Mouse (Mus musculus) frontal cortex, postnatal 36 days (tissue): Measurements from ENCODE around the gene Cdk5r1.
A peak's percentile ranks its signal among the peaks of the same experiment; 100 is the strongest.

Experiments
- DNase-seq, 2 experiments: peaks; one replicate each; pipeline ENCODE4 v3.0.0; 2022; ENCODE audit warnings: low spot score in 2 of 2

Gene Cdk5r1

DNA sequence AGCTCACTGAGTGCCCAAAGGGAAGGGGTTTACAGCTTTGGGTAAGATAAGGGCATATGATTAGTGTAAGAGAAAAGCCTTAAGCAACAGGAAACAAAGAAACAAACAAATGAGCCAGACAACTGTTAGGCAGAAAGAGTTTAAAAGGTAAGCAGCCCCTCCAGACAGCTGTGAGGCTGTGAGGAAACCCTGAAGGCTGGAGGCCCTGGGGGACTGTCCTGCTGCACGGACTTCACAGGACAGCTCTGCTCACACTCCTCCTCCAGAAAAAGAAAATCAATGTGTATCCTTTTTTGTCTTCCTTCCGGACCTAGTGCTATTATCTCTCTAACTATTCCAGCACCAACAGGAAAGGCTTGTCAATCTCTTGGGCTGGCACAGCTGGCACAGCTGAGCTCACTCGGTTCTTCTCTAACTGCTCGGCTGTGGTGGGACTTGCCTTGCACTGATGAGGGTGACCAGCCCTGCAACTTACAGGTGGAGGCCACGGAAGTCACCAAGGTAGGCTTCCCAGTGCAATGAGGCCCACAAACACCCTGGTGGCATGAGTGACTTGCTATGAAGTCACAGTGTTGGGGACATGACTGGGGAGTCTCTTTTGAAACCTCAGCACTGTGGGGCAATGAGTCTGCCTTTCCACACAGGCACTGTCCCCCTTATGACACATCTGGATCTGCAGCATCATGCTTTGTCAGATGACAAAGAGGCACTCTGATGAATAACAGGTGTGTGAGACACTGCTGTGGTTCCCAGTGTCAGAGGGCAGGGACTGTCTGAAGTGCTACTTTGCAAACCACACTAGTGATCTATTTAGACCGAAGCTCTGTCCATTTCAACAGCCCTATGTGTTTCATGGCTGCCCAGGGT is 27.9 kb downstream of the Cdk5r1 start:
- no peak for DNase-seq

DNA sequence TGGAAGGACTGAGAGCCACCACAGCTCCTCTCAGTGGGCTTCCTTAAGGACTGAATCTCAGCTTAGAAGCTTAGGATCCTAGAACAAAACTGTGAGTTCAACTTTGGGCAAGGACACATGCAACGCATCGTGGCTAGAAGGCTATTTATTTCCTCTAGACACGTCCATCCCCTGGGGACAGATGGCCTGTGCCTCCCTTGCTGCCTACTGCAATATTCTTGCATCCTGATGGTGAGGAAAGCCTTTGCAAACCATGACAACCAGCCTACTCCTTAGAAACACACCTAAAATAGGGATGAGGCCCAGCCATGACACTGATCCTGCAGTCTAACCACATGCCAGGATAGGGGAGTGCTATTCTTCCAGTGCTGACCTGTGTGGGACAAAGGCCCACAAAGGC is 28.8 kb downstream of the Cdk5r1 start:
- peak; percentile 60 to 79 for DNase-seq

DNA sequence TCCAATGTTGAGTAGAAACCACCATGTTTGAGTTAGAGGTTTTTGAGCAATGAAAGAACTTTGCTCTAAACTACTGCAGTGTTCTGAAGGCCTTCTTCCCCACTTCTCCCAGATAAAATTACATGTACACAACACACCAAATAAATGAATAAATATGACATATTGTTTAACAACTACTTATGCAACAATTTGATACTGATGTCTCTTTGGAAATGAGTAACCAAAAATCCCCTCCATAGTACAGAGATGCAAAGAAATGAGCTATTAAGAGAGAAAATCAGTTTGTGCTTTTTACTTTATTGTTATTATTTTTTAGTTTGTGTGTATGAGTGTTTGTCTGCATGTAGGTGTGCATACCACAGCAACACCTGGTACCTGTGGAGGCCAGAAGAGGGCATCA is 29.7 kb downstream of the Cdk5r1 start:
- no peak for DNase-seq

DNA sequence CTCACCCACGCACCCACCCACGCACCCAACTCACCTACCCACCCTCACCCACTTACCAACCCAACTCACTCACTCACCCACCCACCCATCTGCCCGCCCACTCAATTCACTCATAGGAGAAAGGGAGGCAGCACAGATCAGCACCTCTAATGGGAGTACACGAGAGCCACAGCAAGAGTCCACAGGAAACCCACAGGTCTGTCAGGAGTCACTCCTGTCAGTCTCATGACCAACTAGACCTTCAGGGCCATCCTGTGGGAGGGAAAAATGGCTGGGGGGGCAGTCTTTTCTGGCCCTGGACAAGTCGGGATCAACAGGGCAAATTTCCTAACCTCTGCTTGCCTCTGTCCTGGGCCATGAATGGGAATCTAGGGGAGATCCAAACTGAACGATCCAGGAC is 31.0 kb downstream of the Cdk5r1 start:
- no peak for DNase-seq

DNA sequence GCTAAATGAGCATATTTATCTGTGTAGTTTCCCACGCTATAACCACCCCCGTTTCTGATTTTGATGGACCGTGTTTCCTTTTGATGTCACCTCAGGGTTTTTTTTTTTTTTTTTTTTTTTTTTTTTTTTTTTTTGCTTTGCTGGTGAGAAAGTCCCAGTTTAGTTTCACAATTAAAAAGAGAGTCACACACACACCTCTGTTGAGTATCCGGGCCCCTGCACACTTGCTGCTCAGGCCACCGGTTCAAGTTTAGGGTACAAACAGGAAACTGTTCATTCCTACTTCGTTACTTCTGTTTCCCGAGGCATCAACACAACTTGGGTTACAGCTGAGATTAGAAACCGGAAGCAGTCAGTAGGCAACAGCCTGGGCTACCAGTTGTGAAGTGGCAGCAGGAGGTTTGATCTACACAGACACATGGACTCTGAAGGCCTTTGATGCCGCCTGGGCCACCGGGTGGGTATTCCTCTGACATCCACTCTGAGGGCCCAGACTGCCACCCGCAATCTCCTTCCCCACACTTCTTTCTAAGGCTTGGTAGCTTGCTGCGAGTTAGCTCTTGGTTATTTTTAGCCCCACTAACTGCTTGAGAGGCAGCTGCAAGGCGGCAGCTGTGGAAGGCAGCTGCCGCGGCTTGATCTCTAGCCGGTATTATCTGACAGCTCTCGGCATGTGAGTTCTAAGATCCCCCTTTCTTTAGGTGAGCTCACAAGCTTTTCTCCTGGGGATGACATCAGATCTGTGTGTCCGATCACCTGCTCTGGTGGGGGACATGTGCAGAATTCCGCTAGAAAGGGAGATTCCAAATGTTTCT is 31.7 kb downstream of the Cdk5r1 start:
- DNase-seq: peak; percentile 55 to 59

DNA sequence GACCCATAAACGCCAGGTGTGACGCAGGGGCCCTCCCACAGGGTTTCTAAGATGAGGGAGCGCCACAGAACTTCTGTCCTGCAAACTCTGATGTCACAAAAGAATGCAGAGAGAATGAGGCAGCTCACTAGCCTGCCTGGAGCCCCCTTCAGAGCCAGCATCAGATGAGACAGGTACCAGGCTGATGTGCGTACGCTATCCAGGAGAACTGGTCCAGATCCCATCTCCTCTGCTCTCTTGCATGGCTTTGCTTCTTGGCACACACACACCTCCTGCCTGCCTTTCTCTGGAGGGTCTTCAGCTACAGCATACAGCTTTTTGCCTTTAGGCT is 32.3 kb downstream of the Cdk5r1 start:
- no peak for DNase-seq

DNA sequence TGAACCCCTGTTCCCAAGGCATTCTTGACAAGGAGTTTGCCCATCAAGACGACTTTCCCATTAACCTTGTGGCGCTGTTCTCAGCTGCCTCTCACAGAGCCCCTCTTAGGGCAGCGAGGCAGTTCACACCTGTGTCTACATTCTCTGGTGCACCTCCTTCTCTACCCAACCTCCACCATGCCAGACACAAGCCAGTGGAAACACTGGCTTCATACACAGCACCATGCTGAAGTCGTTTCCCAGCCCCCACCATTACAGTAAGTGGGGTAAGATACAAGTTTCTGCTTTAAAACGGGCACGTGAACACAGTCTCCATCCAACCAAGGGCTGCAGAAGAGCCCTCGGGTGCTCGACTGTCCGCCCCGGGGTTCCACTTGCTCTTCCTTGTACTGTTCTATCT is 33.3 kb downstream of the Cdk5r1 start:
- no peak for DNase-seq

DNA sequence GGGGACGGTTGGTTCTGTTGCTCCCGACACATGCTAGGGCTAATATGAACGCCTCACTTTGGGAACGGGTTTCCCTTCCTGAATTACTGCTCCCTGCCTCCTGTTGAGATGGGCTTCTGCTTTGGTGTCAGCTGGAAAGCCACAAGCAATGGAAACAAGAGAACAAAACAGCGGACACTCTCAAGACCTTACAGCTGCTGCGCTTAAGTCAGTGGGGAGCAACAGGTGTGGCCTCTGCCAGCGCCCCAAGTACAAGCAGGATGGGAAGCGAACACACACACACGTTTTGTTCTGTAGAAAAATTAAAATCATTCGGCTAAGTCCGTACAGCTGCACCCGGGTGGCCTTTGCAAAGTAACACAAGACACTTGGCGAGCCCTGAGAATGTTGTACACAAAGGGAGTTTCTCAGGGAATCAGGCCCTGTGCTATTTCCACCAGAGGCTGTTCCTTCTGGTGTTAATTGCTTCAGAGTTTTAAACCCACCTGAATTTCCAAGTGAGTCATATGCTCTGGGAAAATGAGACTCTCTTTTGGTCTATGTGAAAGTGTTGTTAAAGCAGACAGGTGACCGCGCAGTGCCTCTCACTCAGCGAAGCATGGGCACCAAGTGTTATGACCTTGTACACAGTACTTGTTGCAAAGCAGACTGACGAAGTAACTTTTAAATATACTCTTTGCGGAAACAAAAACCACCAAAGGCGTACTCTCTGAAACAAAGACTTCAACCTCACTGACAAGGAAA is 35.7 kb downstream of the Cdk5r1 start:
- no peak for DNase-seq

DNA sequence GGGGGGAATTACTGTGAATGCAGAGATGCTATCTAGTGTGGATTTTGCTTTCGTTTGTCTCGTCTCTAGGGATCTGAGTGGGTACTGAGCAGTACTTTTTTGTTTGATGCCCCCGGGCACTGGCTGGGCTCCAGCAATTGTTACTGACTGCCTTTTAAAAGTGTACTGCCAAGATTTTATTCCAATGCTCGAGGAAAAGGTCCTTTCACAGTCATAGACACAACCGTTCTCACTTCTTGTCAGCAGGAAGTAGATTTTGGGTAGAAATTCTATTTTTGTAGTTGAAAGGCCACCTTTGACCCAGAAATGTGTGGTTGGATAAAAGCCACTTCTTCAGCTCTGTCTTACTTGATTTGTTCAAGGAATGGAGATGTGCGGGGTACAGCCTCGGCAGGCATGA is 37.0 kb downstream of the Cdk5r1 start:
- DNase-seq: no peak

DNA sequence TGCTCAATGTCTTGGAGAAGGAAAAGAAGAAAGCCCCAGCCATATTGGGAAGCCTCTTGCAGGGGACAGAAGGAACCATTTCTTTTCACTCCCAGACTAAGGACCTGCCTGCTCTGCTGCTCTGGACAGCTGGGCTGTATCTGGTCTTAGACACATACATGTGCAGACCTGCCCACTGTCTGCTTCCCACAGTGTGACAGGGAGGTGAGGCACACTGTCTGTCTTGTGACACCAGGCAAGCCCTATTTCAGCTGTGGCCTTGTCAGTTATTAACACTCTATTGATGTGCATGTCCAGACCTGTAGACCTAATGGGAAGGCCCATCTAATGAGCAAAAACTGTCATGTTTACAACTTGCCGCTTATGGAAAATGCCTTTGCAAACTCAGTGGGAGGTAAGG is 38.5 kb downstream of the Cdk5r1 start:
- DNase-seq: no peak

DNA sequence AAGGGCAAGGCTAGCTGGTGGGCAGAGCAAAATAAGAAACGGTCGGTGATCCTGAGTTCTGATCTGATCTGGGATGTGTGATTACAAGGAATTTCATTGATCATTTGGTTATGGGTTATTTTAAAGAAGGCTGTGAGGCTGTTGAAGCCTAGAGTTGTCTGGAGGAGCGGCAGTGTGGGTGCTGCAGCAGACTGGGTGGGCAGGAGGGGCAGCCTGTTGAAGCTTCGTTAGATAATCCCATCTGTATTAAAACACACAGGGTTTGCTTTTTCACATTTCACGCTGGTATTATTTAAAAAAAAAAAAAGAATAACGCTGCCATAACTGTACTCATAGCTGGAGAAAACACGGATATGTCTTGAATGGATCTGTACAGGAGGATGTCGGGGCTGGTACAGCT is 39.1 kb downstream of the Cdk5r1 start:
- DNase-seq: no peak

DNA sequence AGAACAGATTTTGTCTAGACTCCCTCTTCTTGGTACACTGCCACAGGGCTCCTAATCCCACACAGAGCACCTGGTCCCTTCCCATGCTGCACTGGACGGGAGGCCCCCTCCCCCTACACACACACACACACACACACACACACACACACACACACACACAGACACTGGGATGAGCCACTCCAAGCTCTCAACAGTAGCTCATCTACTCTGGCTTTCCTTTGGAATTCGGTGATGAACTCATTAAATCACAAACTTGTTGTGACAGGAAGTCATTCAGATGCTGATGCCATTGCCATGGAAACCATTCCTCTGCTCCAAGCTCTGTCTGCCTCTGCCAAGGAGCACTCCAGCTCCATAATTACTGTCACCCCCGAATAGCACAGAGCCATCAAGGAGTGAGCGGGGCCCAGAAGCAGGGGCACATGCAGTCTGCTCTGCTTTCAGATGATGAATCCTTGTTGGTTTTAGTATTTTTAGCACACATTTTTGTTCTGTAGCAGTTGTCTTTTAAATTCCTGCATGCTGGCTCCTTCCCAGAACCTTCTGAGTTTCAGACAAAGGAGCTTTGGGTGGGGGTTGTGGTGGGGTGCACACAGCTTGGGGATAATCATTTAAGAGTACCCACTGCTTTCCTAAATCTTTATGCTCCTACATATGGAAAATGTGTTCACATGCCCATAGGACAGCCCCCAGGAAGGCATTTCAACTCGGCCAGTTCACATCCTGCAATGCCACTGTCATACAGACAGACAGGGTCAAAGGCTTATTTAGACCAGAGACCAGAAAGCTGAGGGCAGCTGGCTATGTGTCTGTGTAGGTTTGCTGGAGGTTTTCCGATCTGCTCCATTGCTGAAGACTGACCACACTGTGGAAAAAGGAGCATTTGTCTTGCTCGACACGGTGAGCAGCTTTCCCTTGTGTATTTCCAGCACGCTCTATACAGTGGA is 41.9 kb downstream of the Cdk5r1 start:
- DNase-seq: peak; percentile 71 to 79

DNA sequence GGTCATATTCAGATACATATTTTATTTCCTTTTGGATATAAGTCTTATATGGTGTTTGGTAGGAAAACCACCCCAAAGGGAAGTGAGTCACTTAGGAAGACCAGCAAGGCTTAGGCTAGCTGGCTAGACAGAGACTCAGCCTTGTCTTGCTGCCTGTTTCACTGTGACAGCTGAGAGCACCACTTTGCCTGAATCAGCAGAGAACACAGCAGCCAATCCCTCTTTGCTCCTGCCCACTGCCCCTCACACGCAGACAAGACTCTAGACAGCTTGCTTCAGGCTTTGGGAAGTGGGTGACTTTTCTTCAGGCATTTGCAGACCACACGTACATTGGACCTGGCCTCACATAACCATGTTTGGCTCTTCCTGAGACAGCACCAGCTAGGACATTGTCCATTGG is 44.3 kb downstream of the Cdk5r1 start:
- DNase-seq: no peak

DNA sequence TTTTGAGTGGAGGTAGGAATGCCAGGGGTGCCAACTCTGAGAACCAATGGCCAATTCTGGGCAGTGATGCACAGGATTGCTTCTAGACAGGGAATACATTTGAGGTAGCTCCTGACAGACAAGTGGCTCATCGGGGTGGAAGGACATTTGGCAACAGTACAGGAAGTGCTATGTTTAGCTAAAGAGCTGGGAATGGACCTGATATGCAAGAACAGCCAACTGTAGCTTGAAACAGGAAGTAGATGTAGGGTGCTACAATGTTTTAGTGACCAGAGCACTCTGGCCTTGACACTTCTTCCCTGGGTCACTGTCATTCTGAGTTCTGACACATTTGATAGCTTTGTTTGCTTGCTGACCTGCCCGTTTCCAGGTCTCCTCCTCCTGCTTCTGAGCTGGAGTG is 46.0 kb downstream of the Cdk5r1 start:
- no peak for DNase-seq

DNA sequence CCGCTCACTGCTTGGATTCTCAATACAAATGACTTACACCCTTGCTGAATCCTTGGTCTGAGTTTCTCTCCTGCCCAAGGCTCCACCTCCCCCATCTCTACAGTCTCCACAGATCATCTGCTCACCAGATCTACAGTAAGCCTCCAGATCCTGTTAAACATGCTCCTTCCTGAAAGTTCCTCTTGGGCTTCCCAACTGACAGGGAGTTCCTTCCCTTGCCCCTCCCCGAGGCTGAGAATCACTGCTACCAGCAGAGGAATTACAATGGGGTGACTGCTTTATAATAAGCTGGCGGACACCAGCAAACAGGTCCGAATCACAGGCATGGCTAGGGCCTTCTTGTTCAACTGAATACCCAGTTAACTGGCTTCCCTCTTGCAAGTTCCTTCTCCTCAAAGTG is 46.6 kb downstream of the Cdk5r1 start:
- no peak for DNase-seq

DNA sequence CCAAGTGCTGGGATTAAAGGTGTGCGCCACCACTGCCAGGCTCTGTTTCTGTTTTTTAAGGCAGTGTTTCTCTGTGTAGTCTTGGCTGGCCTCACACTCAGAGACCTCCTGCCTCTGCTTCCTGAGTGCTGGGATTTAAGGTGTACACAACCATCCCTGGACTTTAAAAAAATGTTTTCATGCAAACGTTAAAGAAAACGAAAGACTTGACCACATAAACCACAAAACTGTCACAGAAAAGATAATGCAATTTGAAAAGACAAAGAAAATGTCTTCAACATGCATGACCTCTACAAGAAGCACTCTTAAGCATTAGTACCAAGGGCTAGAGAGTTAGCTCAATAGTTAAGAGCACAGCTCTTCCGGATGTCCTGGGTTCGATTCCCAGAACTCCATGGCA is 47.4 kb downstream of the Cdk5r1 start:
- DNase-seq: no peak

DNA sequence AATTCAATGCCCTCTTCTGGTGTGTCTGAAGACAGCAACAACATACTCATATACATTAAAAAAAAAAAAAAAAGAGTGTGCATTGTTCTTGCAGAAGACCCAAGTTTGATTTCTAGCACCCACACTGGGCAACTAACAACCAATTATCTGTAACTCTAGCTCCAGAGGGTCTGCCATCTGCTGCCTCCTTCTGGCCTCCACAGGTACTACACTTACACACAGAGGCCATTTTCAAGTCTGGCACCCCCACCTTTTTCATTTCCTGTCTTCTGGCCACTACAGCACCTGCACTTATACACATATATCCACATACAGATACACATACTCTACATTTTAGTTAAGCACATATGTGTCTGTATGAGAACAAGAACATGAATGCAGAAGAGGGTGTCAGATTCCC is 50.9 kb downstream of the Cdk5r1 start:
- DNase-seq: no peak

DNA sequence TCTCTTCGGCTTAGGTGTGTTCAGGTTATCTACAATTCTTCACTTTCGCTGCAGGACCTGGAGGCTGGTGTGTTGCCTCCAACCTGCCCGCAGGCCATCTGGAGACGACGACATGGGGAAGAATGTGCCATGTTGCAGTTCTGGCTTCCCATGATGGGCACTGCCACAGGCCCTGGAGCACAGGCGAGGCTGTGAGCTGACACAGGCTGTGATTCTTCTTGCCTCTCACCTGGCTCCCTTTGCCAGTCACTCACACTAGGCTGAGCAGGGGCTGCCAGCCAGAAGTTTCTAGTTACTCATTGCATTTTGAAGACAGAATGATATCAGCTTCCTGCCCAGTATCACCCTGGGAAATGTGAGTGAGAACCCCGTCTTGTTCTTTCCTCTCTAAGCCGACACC is 52.3 kb downstream of the Cdk5r1 start:
- DNase-seq: no peak
